Mouse (Mus musculus): ENCODE results near the gene Dmac2. TPM values are rescaled to one million over a fixed set of nuclear protein-coding genes. Genes with fewer than 3 reads are reported as not detected.

The Dmac2 gene
- polyA plus RNA-seq, 1 experiment = 12.2 TPM

GRCm38 (mm10) chr7:25657785-25658184 lies 38.6 kb downstream of the Dmac2 start:
- no peaks in the 10 kb centered on the region for H3K27me3 ChIP-seq (ENCODE audit: control insufficient read depth, insufficient read depth, insufficient read length)
- H3K79me3 ChIP-seq (ENCODE audit: low read depth) = peaks cover 7% of the 10 kb centered on the region
- TF ChIP-seq CEBPB (IDR thresholded peaks at IDR 0.05; ENCODE audit: low read depth) = no peak
- TF ChIP-seq MYOG (IDR thresholded peaks at IDR 0.05; ENCODE audit: control insufficient read depth, extremely low read depth, insufficient read length) = no peak
- no peak for TF ChIP-seq FOSL1 (IDR thresholded peaks at IDR 0.05; ENCODE audit: insufficient read depth, low read length, poor library complexity, severe bottlenecking)
- TF ChIP-seq MYOD1 (IDR thresholded peaks at IDR 0.05; ENCODE audit: control insufficient read depth, insufficient read length, low read depth) = no peak
- no peak overlapping the region for H3ac ChIP-seq (ENCODE audit: control insufficient read depth, insufficient read length, low read depth)
- H3K79me2 ChIP-seq (ENCODE audit: control insufficient read depth, insufficient read depth) = peaks cover 23% of the 10 kb centered on the region
- no peaks in the 10 kb centered on the region for H3K36me3 ChIP-seq (ENCODE audit: control insufficient read depth, insufficient read depth)
- H3K4me3 ChIP-seq (ENCODE audit: insufficient read depth, poor library complexity, severe bottlenecking) = no peak overlapping the region

GRCm38 (mm10) chr7:25658657-25659472 lies 39.7 kb downstream of the Dmac2 start, which contains the start of the genes Bckdha and Exosc5:
TSS of gene Bckdha (minus strand) at chr7:25658981.
TSS of gene Exosc5 (plus strand) at chr7:25659164.
- H3K79me2 ChIP-seq (ENCODE audit: control insufficient read depth, insufficient read depth) = peaks cover 23% of the 10 kb centered on the region
- H3K36me3 ChIP-seq (ENCODE audit: control insufficient read depth, insufficient read depth) = peaks cover 5% of the 10 kb centered on the region
- peak within 1 kb of the TSS; percentile 62 for H3ac ChIP-seq (ENCODE audit: control insufficient read depth, insufficient read length, low read depth)
- no peaks in the 10 kb centered on the region for H3K27me3 ChIP-seq (ENCODE audit: control insufficient read depth, insufficient read depth, insufficient read length)
- peak within 1 kb of the TSS; percentile 53 for H3K4me3 ChIP-seq (ENCODE audit: insufficient read depth, poor library complexity, severe bottlenecking)
- no peak for TF ChIP-seq MYOD1 (IDR thresholded peaks at IDR 0.05; ENCODE audit: control insufficient read depth, insufficient read length, low read depth)
- no peak for TF ChIP-seq CTCF (IDR thresholded peaks at IDR 0.05; ENCODE audit: control insufficient read depth, insufficient read depth, insufficient read length)
- TF ChIP-seq MAX (IDR thresholded peaks at IDR 0.05) = peak; percentile 99
- TF ChIP-seq MYOG (IDR thresholded peaks at IDR 0.05; ENCODE audit: control insufficient read depth, extremely low read depth, insufficient read length) = no peak
- TF ChIP-seq USF1 (IDR thresholded peaks at IDR 0.05; ENCODE audit: low read depth) = peak; percentile 49
- TF ChIP-seq CEBPB (IDR thresholded peaks at IDR 0.05; ENCODE audit: low read depth) = no peak
- no peak for TF ChIP-seq FOSL1 (IDR thresholded peaks at IDR 0.05; ENCODE audit: insufficient read depth, low read length, poor library complexity, severe bottlenecking)
- H3K79me3 ChIP-seq (ENCODE audit: low read depth) = peaks cover 7% of the 10 kb centered on the region

GRCm38 (mm10) chr7:25666381-25666780 lies 47.2 kb downstream of the Dmac2 start:
- no peaks in the 10 kb centered on the region for H3K79me2 ChIP-seq (ENCODE audit: control insufficient read depth, insufficient read depth)
- H3K79me3 ChIP-seq (ENCODE audit: low read depth) = peaks cover 2% of the 10 kb centered on the region
- no peaks in the 10 kb centered on the region for H3K27me3 ChIP-seq (ENCODE audit: control insufficient read depth, insufficient read depth, insufficient read length)
- peaks cover 17% of the 10 kb centered on the region for H3K36me3 ChIP-seq (ENCODE audit: control insufficient read depth, insufficient read depth)
- no peak for TF ChIP-seq MYOD1 (IDR thresholded peaks at IDR 0.05; ENCODE audit: control insufficient read depth, insufficient read length, low read depth)
- TF ChIP-seq FOSL1 (IDR thresholded peaks at IDR 0.05; ENCODE audit: insufficient read depth, low read length, poor library complexity, severe bottlenecking) = no peak
- TF ChIP-seq MAX (IDR thresholded peaks at IDR 0.05) = no peak
- H3K4me3 ChIP-seq (ENCODE audit: insufficient read depth, poor library complexity, severe bottlenecking) = no peak overlapping the region
- no peak overlapping the region for H3ac ChIP-seq (ENCODE audit: control insufficient read depth, insufficient read length, low read depth)

- TF ChIP-seq CTCF (IDR thresholded peaks at IDR 0.05; ENCODE audit: control insufficient read depth, insufficient read depth, insufficient read length) (no peak), USF1 (IDR thresholded peaks at IDR 0.05; ENCODE audit: low read depth) (no peak), MAX (IDR thresholded peaks at IDR 0.05) (no peak), CEBPB (IDR thresholded peaks at IDR 0.05; ENCODE audit: low read depth) (no peak), MYOG (IDR thresholded peaks at IDR 0.05; ENCODE audit: control insufficient read depth, extremely low read depth, insufficient read length) (no peak), MYOD1 (IDR thresholded peaks at IDR 0.05; ENCODE audit: control insufficient read depth, insufficient read length, low read depth) (no peak), FOSL1 (IDR thresholded peaks at IDR 0.05; ENCODE audit: insufficient read depth, low read length, poor library complexity, severe bottlenecking) (no peak)
- peaks cover 11% of the 10 kb centered on the region for H3K36me3 ChIP-seq (ENCODE audit: control insufficient read depth, insufficient read depth)
These were observed 49.9 kb downstream of the Dmac2 start for GRCm38 (mm10) chr7:25669158-25669557.

GRCm38 (mm10) chr7:25669631-25670030 lies 50.4 kb downstream of the Dmac2 start:
- no peak overlapping the region for H3K4me3 ChIP-seq (ENCODE audit: insufficient read depth, poor library complexity, severe bottlenecking)
- no peak for TF ChIP-seq FOSL1 (IDR thresholded peaks at IDR 0.05; ENCODE audit: insufficient read depth, low read length, poor library complexity, severe bottlenecking)
- no peak for TF ChIP-seq MAX (IDR thresholded peaks at IDR 0.05)
- H3ac ChIP-seq (ENCODE audit: control insufficient read depth, insufficient read length, low read depth) = no peak overlapping the region
- H3K79me3 ChIP-seq (ENCODE audit: low read depth) = no peaks in the 10 kb centered on the region
- peaks cover 7% of the 10 kb centered on the region for H3K36me3 ChIP-seq (ENCODE audit: control insufficient read depth, insufficient read depth)
- no peaks in the 10 kb centered on the region for H3K79me2 ChIP-seq (ENCODE audit: control insufficient read depth, insufficient read depth)
- peaks cover 6% of the 10 kb centered on the region for H3K27me3 ChIP-seq (ENCODE audit: control insufficient read depth, insufficient read depth, insufficient read length)

More at GRCm38 (mm10) chr7:25669158-25669557, 49.9 kb downstream of the Dmac2 start:
- H3K79me2 ChIP-seq (ENCODE audit: control insufficient read depth, insufficient read depth) = no peaks in the 10 kb centered on the region
- no peak overlapping the region for H3ac ChIP-seq (ENCODE audit: control insufficient read depth, insufficient read length, low read depth)
- H3K79me3 ChIP-seq (ENCODE audit: low read depth) = no peaks in the 10 kb centered on the region
- no peak overlapping the region for H3K4me3 ChIP-seq (ENCODE audit: insufficient read depth, poor library complexity, severe bottlenecking)
- peaks cover under 1% of the 10 kb centered on the region for H3K27me3 ChIP-seq (ENCODE audit: control insufficient read depth, insufficient read depth, insufficient read length)

- H3K36me3 ChIP-seq (ENCODE audit: control insufficient read depth, insufficient read depth) = peaks cover 2% of the 10 kb centered on the region
- H3K79me2 ChIP-seq (ENCODE audit: control insufficient read depth, insufficient read depth) = no peaks in the 10 kb centered on the region
- no peaks in the 10 kb centered on the region for H3K79me3 ChIP-seq (ENCODE audit: low read depth)
- no peak overlapping the region for H3K4me3 ChIP-seq (ENCODE audit: insufficient read depth, poor library complexity, severe bottlenecking)
- TF ChIP-seq CTCF (IDR thresholded peaks at IDR 0.05; ENCODE audit: control insufficient read depth, insufficient read depth, insufficient read length) (no peak), USF1 (IDR thresholded peaks at IDR 0.05; ENCODE audit: low read depth) (no peak), MAX (IDR thresholded peaks at IDR 0.05) (no peak)
- H3K27me3 ChIP-seq (ENCODE audit: control insufficient read depth, insufficient read depth, insufficient read length) = peaks cover 8% of the 10 kb centered on the region
- no peak overlapping the region for H3ac ChIP-seq (ENCODE audit: control insufficient read depth, insufficient read length, low read depth)
These were observed 50.9 kb downstream of the Dmac2 start for GRCm38 (mm10) chr7:25670096-25670495.
